Mouse (Mus musculus) bone marrow, adult 2 months (tissue): ENCODE data around the gene Wnt3.

Experiments used
- CTCF ChIP-seq: fragments of 200-500 bp; IDR thresholded peaks from 2 replicates; pipeline ENCODE4 v1.5.1; 2011; ENCODE audit warnings: low read length, control low read depth; ENCODE audit not compliant: control insufficient read depth, insufficient read depth
- POLR2A ChIP-seq: fragments of 200-500 bp; IDR thresholded peaks from 2 replicates; pipeline ENCODE4 v1.6.1; 2011; ENCODE audit warnings: low read depth, mild to moderate bottlenecking, control low read depth, low read length, borderline replicate concordance; ENCODE audit not compliant: control insufficient read depth

- TF ChIP-seq CTCF: no peak
- no peak for TF ChIP-seq POLR2A
Measured at GRCm38 (mm10) chr11:103771160-103771817, 2.7 kb upstream of the Wnt3 start.
